Mouse (Mus musculus) heart, postnatal 0 days (tissue): ENCODE results near the gene Gpsm1. TPM values are rescaled to one million over a fixed set of nuclear protein-coding genes. Genes with fewer than 3 reads are reported as not detected.

ENCODE experiments used
- ATAC-seq: fragments of 200-750 bp; cut with Nextera tagmentation; 2 replicates; pipeline ENCODE4 v1.8.0; 2017; ENCODE audit warnings: low read depth, moderate number of reproducible peaks, moderate library complexity; ENCODE audit not compliant: insufficient read depth
- DNase-seq: peaks from one replicate; pipeline ENCODE4 v3.0.0-alpha.2; 2016; ENCODE audit warnings: low spot score
- H3K27ac ChIP-seq: fragments of 300-500 bp; sonication (generic); 2 replicates; pipeline ENCODE4 v1.5.1; 2014; ENCODE audit warnings: low read depth, mild to moderate bottlenecking
- H3K27me3 ChIP-seq: fragments of 300-500 bp; sonication (generic); 2 replicates; pipeline ENCODE4 v1.6.1; 2014; ENCODE audit warnings: low read length, mixed read lengths; ENCODE audit not compliant: control insufficient read depth, insufficient read depth
- H3K36me3 ChIP-seq: fragments of 300-500 bp; sonication (generic); replicated peaks from 2 replicates; pipeline ENCODE4 v1.6.1; 2014; ENCODE audit warnings: low read length, mixed read lengths; ENCODE audit not compliant: control insufficient read depth, insufficient read depth
- H3K4me1 ChIP-seq: fragments of 300-500 bp; sonication (generic); 2 replicates; pipeline ENCODE4 v1.6.1; 2014; ENCODE audit warnings: antibody characterized with exemption; ENCODE audit not compliant: control insufficient read depth, insufficient read depth
- H3K4me2 ChIP-seq: fragments of 300-500 bp; sonication (generic); 2 replicates; pipeline ENCODE4 v1.6.1; 2014; ENCODE audit warnings: low read depth, mild to moderate bottlenecking, low read length, moderate library complexity
- H3K4me3 ChIP-seq: fragments of 300-500 bp; sonication (generic); 2 replicates; pipeline ENCODE4 v1.5.1; 2014; ENCODE audit warnings: low read depth, low read length
- H3K9ac ChIP-seq: fragments of 300-500 bp; sonication (generic); replicated peaks from 2 replicates; pipeline ENCODE4 v1.6.1; 2014; ENCODE audit warnings: low read depth, low read length, mixed read lengths
- H3K9me3 ChIP-seq: fragments of 300-500 bp; sonication (generic); replicated peaks from 2 replicates; pipeline ENCODE4 v1.6.1; 2016; ENCODE audit warnings: low read length; ENCODE audit not compliant: control insufficient read depth
- CTCF ChIP-seq: IDR thresholded peaks from 2 replicates; pipeline ENCODE4 v1.5.1; 2016; ENCODE audit warnings: antibody characterized with exemption, control low read depth, low read depth
- EP300 ChIP-seq: IDR thresholded peaks from 2 replicates; pipeline ENCODE4 v1.6.1; 2016; ENCODE audit warnings: antibody characterized with exemption, low read depth
- whole genome bisulfite sequencing: fragments of 180-500 bp; shearing (Covaris S2); extraction: QIAGEN DNeasy Blood & Tissue Kit; methylation state at CpG from one replicate; pipeline ENCODE4 v1.1.7; 2014; 5-methylcytosine and 5-hydroxymethylcytosine counted together
- polyA plus RNA-seq: library from polyadenylated mRNA; unstranded; fragments of >200 nt; fragmentation: Nextera tagmentation; extraction: Ambion mirVana; gene quantifications from 2 replicates; pipeline ENCODE4 v1.2.1, GENCODE M21; 2015
- total RNA-seq: library from RNA; depleted of rRNA; stranded (reverse); fragments of >200 nt; gene quantifications from 2 replicates; pipeline ENCODE4 v1.2.3, GENCODE M21; 2014; ENCODE audit warnings: low replicate concordance; rRNA removed

The Gpsm1 gene
- total and polyA plus RNA-seq, 2 experiments from 2014 or later: 146 to 577 TPM

DNA sequence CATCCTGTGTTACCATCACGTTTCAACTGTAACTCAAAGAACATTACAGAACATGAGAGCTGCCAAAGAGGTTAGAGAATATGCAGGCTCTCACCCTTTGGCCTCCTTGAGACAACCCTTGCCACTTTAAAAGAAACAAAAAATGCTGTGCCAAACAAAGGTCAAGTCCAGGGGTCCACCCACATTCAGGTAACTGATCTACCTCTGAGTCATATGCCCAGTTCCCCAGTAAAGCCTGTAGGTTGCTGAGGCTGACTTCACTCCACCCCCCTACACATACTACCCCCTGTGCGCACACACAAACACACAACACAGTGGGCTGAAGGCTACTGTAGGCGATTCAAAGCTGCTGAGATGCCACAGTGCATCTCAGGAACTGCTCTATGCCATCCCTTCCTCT lies 72.4 kb downstream of the Gpsm1 start:
- Histone ChIP-seq H3K4me2 (no peak overlapping the region), H3K27me3 (no peaks in the 10 kb centered on the region), H3K27ac (no peak overlapping the region), H3K9ac (no peak overlapping the region), H3K4me3 (no peak overlapping the region), H3K36me3 (peaks cover 74% of the 10 kb centered on the region), H3K9me3 (no peaks in the 10 kb centered on the region), H3K4me1 (peaks cover 10% of the 10 kb centered on the region)
- ATAC-seq (no peak), DNase-seq (no peak)
- 75% methylated on average over 3 of the region's 3 CpGs for WGBS
- no peak for TF ChIP-seq EP300
- TF ChIP-seq CTCF: no peak

DNA sequence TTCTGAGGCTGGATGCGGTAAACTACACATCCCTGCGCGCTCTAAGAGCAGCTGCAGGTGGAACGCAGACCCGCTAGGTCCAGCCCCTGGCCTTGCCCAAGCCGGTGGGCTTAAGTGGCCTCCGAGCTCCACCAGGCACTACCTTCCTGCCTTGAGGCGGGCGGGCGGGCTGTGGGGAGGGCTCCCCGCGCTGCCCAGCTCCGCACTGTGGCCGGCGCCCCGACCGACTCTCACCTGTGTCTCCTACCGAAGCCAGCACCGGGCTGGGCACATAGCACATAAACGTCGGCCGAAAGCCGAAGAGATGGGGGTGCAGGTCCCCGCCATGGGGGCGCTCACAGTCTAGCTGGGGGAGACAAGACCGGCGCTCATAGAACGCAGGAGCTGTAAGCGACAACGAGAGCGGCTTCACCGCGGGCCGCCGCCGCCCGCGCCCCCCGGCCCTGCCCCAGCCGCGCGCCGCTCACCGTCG lies 73.4 kb downstream of the Gpsm1 start:
- under 1% methylated on average over 32 of the region's 45 CpGs for WGBS
- H3K4me2 ChIP-seq: peak overlapping the region; percentile 99
- H3K9me3 ChIP-seq: no peaks in the 10 kb centered on the region
- H3K36me3 ChIP-seq: peaks cover 74% of the 10 kb centered on the region
- no peak for TF ChIP-seq CTCF
- TF ChIP-seq EP300: no peak
- peak overlapping the region; percentile 74 for H3K27ac ChIP-seq
- peak; percentile 49 for ATAC-seq
- no peaks in the 10 kb centered on the region for H3K27me3 ChIP-seq
- H3K9ac ChIP-seq: peak overlapping the region; percentile 91
- H3K4me3 ChIP-seq: peak overlapping the region; percentile 91
- DNase-seq: no peak
- H3K4me1 ChIP-seq: peaks cover 10% of the 10 kb centered on the region

- peak within 1 kb of the TSS; percentile 99 for H3K4me2 ChIP-seq
- DNase-seq: peak; percentile 77
- H3K27ac ChIP-seq: peak within 1 kb of the TSS; percentile 74
- peaks cover 74% of the 10 kb centered on the region for H3K36me3 ChIP-seq
- peaks cover 10% of the 10 kb centered on the region for H3K4me1 ChIP-seq
- H3K9me3 ChIP-seq: no peaks in the 10 kb centered on the region
- TF ChIP-seq CTCF (no peak), EP300 (no peak)
- H3K9ac ChIP-seq: peak within 1 kb of the TSS; percentile 91
- under 1% methylated on average over 52 of the region's 60 CpGs for whole genome bisulfite sequencing
- peak; percentile 87 for ATAC-seq
- H3K27me3 ChIP-seq: no peaks in the 10 kb centered on the region
- H3K4me3 ChIP-seq: peak within 1 kb of the TSS; percentile 91
Observed at GRCm38 (mm10) chr2:26389154-26389690, 73.9 kb downstream of the Gpsm1 start, which contains the start of the genes Entr1 and Pmpca. Gene Entr1 (minus strand): TSS chr2:26389316. Gene Pmpca (plus strand): TSS chr2:26389339.

GRCm38 (mm10) chr2:26390954-26391353 lies 75.6 kb downstream of the Gpsm1 start:
- H3K4me3 ChIP-seq: no peak overlapping the region
- peaks cover 74% of the 10 kb centered on the region for H3K36me3 ChIP-seq
- no peak overlapping the region for H3K9ac ChIP-seq
- ATAC-seq: no peak
- DNase-seq: no peak
- H3K27me3 ChIP-seq: no peaks in the 10 kb centered on the region
- WGBS: 81% methylated on average over 3 of the region's 3 CpGs
- H3K9me3 ChIP-seq: no peaks in the 10 kb centered on the region
- no peak overlapping the region for H3K27ac ChIP-seq
- TF ChIP-seq EP300 (no peak), CTCF (no peak)
- H3K4me1 ChIP-seq: peaks cover 10% of the 10 kb centered on the region
- no peak overlapping the region for H3K4me2 ChIP-seq

DNA sequence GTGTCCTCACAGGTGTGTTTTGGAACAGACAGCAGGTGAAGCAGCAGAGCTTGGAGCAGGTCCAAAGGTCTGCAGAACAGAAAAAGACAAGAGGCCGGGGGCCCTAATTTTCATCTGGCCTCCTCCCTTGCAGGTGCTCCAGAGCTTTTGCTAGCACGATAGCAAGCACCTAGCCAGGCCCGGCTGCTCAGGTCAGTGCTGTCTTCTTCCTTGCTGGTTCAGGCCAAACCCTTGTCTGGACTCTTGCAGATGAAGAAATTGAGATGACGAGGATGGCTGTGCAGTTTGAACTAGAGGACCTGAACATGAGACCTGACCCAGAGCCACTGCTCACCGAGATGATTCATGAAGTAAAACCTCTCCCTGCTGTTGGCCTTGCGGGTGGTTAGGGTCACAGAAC lies 76.3 kb downstream of the Gpsm1 start:
- TF ChIP-seq EP300: no peak
- H3K4me2 ChIP-seq: no peak overlapping the region
- H3K9ac ChIP-seq: no peak overlapping the region
- H3K9me3 ChIP-seq: no peaks in the 10 kb centered on the region
- peaks cover 10% of the 10 kb centered on the region for H3K4me1 ChIP-seq
- H3K27ac ChIP-seq: no peak overlapping the region
- DNase-seq (no peak), ATAC-seq (no peak)
- H3K27me3 ChIP-seq: no peaks in the 10 kb centered on the region
- no peak overlapping the region for H3K4me3 ChIP-seq
- peaks cover 74% of the 10 kb centered on the region for H3K36me3 ChIP-seq
- WGBS: 94% methylated on average over 6 of the region's 6 CpGs

Other genes starting within 250 kb of the Gpsm1 start
- 6.8 and 20.6 TPM in 2 replicates for gene Nacc2, start 192.3 kb upstream of the Gpsm1 start, total RNA-seq
- gene Nacc2, start 192.3 kb upstream of the Gpsm1 start, polyA plus RNA-seq: 5.4 and 6.9 TPM in 2 replicates
- gene Lhx3, start 107.2 kb upstream of the Gpsm1 start, total RNA-seq: not detected in 2 replicates
- not detected in 2 replicates for gene Lhx3, start 107.2 kb upstream of the Gpsm1 start, polyA plus RNA-seq
- gene Qsox2, start 78.0 kb upstream of the Gpsm1 start, total RNA-seq: 8.5 and 15.3 TPM in 2 replicates
- 7.5 and 8.2 TPM in 2 replicates for gene Qsox2, start 78.0 kb upstream of the Gpsm1 start, polyA plus RNA-seq
- 0.61 and 0.97 TPM in 2 replicates for gene Ccdc187, start 21.0 kb upstream of the Gpsm1 start, total RNA-seq
- gene Ccdc187, start 21.0 kb upstream of the Gpsm1 start, polyA plus RNA-seq: 0.04 TPM in 2 replicates
- 20.2 and 23.0 TPM in 2 replicates for gene Dnlz, start 36.6 kb downstream of the Gpsm1 start, total RNA-seq
- 17.0 and 18.6 TPM in 2 replicates for gene Dnlz, start 36.6 kb downstream of the Gpsm1 start, polyA plus RNA-seq
- gene Card9, start 45.4 kb downstream of the Gpsm1 start, total RNA-seq: 1.5 TPM in 1 of 2 replicates, not detected in the other
- gene Card9, start 45.4 kb downstream of the Gpsm1 start, polyA plus RNA-seq: 0.18 and 0.31 TPM in 2 replicates
- gene Snapc4, start 65.1 kb downstream of the Gpsm1 start, total RNA-seq: 9.6 and 24.1 TPM in 2 replicates
- gene Snapc4, start 65.1 kb downstream of the Gpsm1 start, polyA plus RNA-seq: 7.8 and 8.1 TPM in 2 replicates
- gene Entr1, start 73.8 kb downstream of the Gpsm1 start, total RNA-seq: 57.4 and 67.4 TPM in 2 replicates
- 56.4 and 57.2 TPM in 2 replicates for gene Entr1, start 73.8 kb downstream of the Gpsm1 start, polyA plus RNA-seq
- gene Pmpca, start 73.8 kb downstream of the Gpsm1 start, total RNA-seq: 52.5 and 102 TPM in 2 replicates
- 91.1 and 99.2 TPM in 2 replicates for gene Pmpca, start 73.8 kb downstream of the Gpsm1 start, polyA plus RNA-seq
- 16.7 and 22.0 TPM in 2 replicates for gene Inpp5e, start 93.7 kb downstream of the Gpsm1 start, total RNA-seq
- 10.2 and 11.0 TPM in 2 replicates for gene Inpp5e, start 93.7 kb downstream of the Gpsm1 start, polyA plus RNA-seq
- 48.3 and 49.0 TPM in 2 replicates for gene Sec16a, start 129.7 kb downstream of the Gpsm1 start, total RNA-seq
- 7.1 and 7.5 TPM in 2 replicates for gene Sec16a, start 129.7 kb downstream of the Gpsm1 start, polyA plus RNA-seq
- 54.0 and 63.3 TPM in 2 replicates for gene Notch1, start 201.1 kb downstream of the Gpsm1 start, total RNA-seq
- gene Notch1, start 201.1 kb downstream of the Gpsm1 start, polyA plus RNA-seq: 4.9 and 5.7 TPM in 2 replicates